ENCODE assay signal across 8 mouse cellular contexts in genomic region chr19:9082191-9083009, GRCm38 (mm10). TPM values are rescaled to one million over a fixed set of nuclear protein-coding genes. Genes with fewer than 3 reads are reported as not detected.
A peak's percentile ranks its signal among the peaks of the same experiment; 100 is the strongest.
DNase-seq lines count a peak whose midpoint lies in the region; ATAC-seq lines count a peak whose summit lies in the region.

No protein-coding gene starts in this region.

- peak; percentile 87 for DNase-seq in Muller cell, postnatal 12 days (ENCODE audit: inconsistent ontology term)
- peak; percentile 62 for DNase-seq in cerebellum, adult 9-11 months
- DNase-seq in frontal cortex, postnatal 25 days (ENCODE audit: low spot score in 2 of 2): peak; percentile 57 to 61
- DNase-seq in hindbrain, embryonic 14.5 days (ENCODE audit: low spot score): peak; percentile 86
- peak; percentile 72 to 81 for DNase-seq in layer of hippocampus, postnatal 25 days (ENCODE audit: extremely low spot score in 1 of 2, low spot score in 1 of 2)
- DNase-seq in lung, postnatal 25 days (ENCODE audit: low spot score): peak; percentile 89
- DNase-seq in retina, adult 2 months (ENCODE audit: low read depth, low spot score): peak; percentile 46
- DNase-seq in thymus, postnatal 36 days: peak; percentile 82

- H3K27me3 ChIP-seq in hindbrain, embryonic 14.5 days (ENCODE audit: control insufficient read depth, insufficient read depth, low read length): no peaks in the 10 kb centered on the region

- WGBS in hindbrain, embryonic 14.5 days: 18% methylated on average over 23 of the region's 23 CpGs

- H3K9me3 ChIP-seq in hindbrain, embryonic 14.5 days (ENCODE audit: control insufficient read depth, low read length): no peaks in the 10 kb centered on the region

- no peak overlapping the region for H3K27ac ChIP-seq in hindbrain, embryonic 14.5 days

- no peak overlapping the region for H3K9ac ChIP-seq in hindbrain, embryonic 14.5 days

- H3K36me3 ChIP-seq in hindbrain, embryonic 14.5 days (replicated peaks; ENCODE audit: control insufficient read depth, insufficient read depth): no peaks in the 10 kb centered on the region

- H3K4me1 ChIP-seq in hindbrain, embryonic 14.5 days (replicated peaks; ENCODE audit: control insufficient read depth, insufficient read depth, low read length): 0 out of 2 replicates have a peak, but pooled peaks cover 4% of the 10 kb centered on the region

- peak; percentile 90 for ATAC-seq in hindbrain, embryonic 14.5 days (ENCODE audit: low FRiP score)

- no peak overlapping the region for H3K4me3 ChIP-seq in hindbrain, embryonic 14.5 days (replicated peaks; ENCODE audit: low read length)

- H3K4me2 ChIP-seq in hindbrain, embryonic 14.5 days (replicated peaks): peak overlapping the region; percentile 18

RNA-seq across cellular contexts. Expression of gene Scgb1a1, which starts 5.4 kb away (rescaled TPM):
- not detected in 2 replicates for polyA plus RNA-seq in hindbrain, embryonic 14.5 days (2014; fragmentation: Nextera tagmentation; extraction: Ambion mirVana)
- total RNA-seq in layer of hippocampus, postnatal 25 days (2021): not detected

RNA-seq across cellular contexts. Expression of gene Asrgl1, which starts 53.0 kb away (rescaled TPM):
- polyA plus RNA-seq in hindbrain, embryonic 14.5 days (2014; fragmentation: Nextera tagmentation; extraction: Ambion mirVana): 27.0 and 32.2 TPM in 2 replicates
- 100 to 1,000 TPM; 142 to 167 TPM for total RNA-seq in layer of hippocampus, postnatal 25 days (2021)
